Mouse (Mus musculus): ENCODE data around the gene Fkbp2.
"Not testable (repeated sequence)": the region's sequence is repeated elsewhere in the genome, so short reads cannot be mapped to it uniquely, and the experiment has no call there.

The Fkbp2 gene

DNA sequence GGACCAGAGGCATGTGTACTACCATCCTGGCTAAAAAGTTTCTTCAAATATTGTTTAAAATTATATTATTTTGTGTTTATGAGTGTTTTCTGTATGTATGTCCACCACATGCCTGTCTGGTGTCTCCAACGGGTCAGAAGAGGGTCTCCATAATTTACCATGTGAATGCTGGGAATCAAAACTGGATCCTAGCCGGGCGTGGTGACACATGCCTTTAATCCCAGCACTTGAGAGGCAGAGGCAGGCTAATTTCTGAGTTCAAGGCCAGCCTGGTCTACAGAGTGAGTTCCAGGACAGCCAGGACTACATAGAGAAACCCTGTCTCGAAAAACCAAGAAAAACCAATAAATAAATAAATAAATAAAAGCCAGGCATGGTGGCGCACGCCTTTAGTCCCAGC lies 10.9 kb upstream of the Fkbp2 start:
- not testable (repeated sequence) for DNase-seq (ENCODE audit: low read depth, low spot score)

DNA sequence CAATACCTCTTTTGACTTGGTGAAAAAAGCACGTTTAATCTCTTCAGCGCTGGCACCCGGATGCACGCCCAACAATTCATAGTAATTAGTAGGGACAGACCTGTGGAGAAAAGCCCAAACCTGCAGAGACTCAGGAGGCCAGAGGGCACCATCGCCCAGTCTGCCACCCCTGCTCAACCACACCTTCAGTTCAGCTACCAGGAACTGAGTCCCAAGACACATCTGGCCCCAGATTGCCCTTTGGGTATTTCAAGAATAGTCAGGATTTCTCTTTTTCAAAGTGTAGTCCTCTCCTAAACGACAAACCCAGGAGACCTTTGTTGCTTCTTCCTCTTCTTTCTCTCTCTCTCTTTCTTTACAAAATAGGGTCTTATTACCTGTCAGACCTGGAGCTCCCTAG lies 10.4 kb upstream of the Fkbp2 start:
- no peak for DNase-seq (ENCODE audit: low read depth, low spot score)

DNA sequence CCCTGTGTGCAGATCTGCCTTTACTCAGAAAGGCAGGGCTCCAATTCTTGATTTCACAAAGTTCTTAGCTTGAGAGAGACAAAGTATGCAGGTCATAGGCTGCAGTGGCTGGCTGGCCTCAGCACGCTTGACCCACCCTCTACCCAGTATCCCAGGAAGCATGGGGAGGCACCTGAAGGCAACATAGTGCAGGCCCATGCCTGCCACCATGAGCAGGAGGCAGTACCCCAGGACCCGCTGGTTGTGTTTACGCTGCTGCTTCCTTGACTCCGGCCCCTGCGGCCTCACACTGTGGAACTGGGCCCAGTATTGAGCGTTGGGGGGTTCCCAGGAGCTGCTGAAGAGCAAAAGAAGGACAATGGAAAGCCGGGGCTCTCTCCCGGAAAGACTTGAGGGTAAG lies 8.9 kb upstream of the Fkbp2 start:
- no peak for DNase-seq (ENCODE audit: low read depth, low spot score)

DNA sequence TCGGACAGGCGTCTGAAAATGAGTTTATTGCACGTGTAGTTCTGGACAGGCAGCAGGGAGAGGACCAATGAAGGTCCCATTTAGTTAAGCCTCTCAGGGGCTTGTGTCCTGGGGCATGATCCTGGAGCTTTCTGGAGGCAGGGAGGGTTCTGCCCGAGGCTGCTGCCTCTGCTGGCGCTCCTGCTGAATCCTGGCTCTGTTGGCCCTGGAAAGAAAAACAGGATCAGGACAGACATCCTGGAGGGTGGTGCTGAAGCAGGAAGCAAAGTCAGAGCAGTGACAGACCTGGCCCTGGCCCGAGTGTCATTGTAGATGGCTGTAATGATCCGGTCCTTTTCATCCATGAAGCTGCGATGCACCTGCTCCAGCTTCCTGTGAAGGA lies 7.6 kb upstream of the Fkbp2 start:
- no peak for DNase-seq (ENCODE audit: low read depth, low spot score)

- DNase-seq (ENCODE audit: low read depth, low spot score) = no peak
Measured at GRCm38 (mm10) chr19:6987061-6987903, 7.0 kb upstream of the Fkbp2 start, which contains the start of gene Vegfb. Gene Vegfb, minus strand, starts transcription at chr19:6987651.

DNA sequence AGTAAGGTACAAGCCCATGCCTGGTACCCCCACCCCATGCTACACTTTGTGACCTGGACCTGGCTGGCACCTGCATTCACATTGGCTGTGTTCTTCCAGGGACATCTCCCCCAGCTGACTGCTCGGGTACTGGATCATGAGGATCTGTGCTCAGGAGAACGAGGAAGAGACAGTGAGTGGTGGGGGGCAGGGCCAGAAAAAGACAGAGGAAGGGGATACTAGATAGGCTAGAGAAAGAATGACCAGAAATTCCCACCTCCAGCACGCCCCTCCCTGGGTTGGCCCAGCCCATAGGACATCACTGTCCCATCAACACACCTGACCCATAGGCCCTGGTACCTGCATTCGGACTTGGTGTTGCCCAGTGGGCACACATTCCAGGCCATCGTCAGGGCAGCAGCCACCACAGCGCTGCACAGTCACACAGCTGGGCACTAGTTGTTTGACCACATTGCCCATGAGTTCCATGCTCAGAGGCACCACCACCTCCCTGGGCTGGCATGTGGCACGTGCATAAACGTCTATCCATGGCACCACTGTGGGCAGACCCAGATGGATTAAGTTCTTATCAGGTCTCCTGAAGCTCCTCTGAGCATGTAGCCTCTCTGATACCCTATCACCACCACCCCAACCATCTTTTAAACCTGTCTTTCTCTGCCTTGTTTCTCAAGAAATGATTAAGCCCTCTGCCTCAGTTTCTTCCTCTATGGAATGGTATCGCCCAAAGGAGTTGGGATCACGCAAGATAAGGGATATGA lies 5.8 kb upstream of the Fkbp2 start:
- DNase-seq (ENCODE audit: low read depth, low spot score) = no peak

- DNase-seq (ENCODE audit: low read depth, low spot score) = no peak
Measured at GRCm38 (mm10) chr19:6985300-6985699, 5.0 kb upstream of the Fkbp2 start.

DNA sequence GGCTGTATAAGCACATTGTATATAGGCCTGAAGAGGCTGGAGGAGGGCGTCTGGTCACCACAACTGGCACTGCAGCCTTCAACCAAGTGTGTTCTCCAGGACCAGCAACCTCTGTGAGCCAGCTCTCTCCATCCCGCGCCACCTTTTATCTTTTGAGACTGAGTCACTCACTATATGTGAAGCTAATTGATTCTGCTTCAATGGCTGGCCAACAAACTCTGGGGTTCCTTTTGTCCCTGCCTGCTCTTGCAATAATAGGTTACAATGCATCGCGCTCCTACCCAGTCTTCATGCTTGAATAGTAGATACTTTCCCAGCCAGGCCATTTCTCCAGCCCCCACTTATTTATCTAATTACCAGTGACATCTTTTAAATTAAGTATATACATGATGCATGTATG lies 3.3 kb upstream of the Fkbp2 start:
- no peak for DNase-seq (ENCODE audit: low read depth, low spot score)

- no peak for DNase-seq (ENCODE audit: low read depth, low spot score)
Measured at GRCm38 (mm10) chr19:6981465-6981864, 1.2 kb upstream of the Fkbp2 start.

DNA sequence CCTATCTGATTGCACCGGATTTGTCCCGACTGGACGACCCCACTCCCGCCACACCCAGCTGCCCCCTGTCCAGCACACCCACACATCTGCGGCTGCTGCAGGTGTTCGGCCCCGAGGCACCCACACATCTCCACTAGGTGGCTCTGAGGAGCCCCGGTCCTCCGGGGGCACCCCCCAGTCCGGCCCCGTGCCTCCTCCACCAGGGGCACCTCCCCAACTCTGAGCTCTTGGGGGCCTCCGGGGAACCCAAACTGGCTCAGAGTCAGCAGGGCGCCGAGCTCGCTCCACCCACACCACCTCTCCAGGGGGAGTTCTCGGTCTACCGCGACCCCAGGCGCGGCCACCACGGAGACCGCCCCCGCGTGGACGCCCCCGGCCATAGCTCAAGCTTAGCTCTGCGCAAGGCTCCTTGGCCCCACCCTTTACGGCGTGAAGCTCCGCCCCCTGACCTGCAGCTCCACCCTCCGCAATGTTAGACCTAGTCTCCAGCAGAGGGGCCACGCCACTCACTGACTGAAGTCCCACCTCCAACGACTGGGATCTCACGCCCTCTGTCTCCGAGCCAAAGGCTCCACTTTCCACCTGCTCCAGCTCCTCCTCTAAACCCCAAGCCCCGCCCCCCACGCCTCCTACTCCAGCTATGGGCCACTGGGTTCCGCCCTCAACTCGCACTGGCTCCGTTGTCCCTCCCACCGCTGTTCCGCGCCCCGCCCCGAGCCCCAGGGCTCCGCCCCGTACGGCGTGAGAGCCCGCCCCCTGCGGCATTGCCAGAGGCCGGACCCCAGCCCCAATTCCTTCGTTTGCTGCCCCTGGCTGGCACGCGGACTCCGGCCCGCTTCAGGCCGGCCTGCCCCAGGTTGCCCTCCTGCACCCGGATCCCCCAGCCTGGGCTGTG lies 568 bp downstream of the Fkbp2 start:
- DNase-seq (ENCODE audit: low read depth, low spot score) = peak; percentile 97

- no peak for DNase-seq (ENCODE audit: low read depth, low spot score)
Measured at GRCm38 (mm10) chr19:6979001-6979479, 1.3 kb downstream of the Fkbp2 start.

DNA sequence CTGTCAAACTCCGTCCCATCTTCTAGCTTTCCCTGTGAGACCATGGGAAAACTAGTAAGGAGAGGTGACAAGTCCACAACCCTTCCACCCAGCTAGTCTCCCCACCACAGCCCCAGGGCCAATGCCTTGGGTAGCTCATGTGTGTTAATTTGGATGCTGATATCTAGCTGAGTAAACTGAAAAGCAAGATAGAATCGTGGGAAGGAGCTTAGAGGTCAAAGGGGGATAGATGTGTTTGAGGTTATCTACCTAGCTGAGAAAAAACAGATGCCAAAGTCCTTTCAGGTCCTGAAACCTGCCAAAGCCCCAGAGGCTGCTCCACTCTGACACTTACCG lies 1.7 kb downstream of the Fkbp2 start:
- DNase-seq (ENCODE audit: low read depth, low spot score) = no peak

DNA sequence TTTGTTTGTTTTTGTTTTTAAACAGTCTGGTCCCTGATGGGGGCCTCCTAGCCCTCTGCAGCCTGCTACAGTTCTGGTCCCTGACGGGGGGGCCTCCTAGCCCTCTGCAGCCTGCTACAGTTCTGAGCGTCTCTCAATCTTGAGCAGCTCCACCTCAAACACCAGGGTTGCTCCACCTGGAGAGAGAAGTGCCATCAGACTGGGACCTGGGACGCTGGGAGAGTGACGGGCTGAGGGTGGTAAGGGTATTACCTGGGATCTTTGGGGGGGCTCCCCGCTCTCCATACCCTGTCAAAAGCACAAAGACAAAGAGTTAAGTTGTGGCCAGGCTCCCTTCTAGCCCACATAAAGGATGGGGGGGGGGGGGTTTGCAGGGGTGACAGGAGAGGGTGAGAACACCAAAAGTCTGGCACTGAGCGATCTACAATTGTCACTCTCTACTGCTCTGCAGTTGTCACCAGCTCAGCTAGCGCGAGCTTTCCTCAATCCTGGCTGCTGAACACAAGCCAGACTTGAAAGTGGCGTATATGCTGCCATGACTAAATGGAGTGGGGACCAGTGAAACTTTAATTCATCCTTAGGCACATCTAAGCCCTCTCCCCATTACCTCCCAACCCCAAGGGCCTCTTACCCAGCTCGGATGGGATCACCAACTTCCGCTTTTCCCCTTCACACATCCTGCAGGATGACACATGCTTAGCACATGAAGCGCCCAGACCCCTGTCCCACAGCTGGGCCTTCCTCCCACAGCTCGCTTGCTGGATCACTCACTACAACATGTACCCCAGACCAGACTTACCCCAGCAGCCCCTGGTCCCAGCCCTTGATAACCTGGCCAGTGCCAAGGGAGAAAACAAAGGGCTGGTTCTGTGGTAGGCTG lies 2.3 kb downstream of the Fkbp2 start:
- DNase-seq (ENCODE audit: low read depth, low spot score) = no peak

GRCm38 (mm10) chr19:6975537-6976521 lies 4.5 kb downstream of the Fkbp2 start, which contains the start of gene Plcb3:
Gene Plcb3, minus strand, starts transcription at chr19:6976470.
- no peak for DNase-seq (ENCODE audit: low read depth, low spot score)

DNA sequence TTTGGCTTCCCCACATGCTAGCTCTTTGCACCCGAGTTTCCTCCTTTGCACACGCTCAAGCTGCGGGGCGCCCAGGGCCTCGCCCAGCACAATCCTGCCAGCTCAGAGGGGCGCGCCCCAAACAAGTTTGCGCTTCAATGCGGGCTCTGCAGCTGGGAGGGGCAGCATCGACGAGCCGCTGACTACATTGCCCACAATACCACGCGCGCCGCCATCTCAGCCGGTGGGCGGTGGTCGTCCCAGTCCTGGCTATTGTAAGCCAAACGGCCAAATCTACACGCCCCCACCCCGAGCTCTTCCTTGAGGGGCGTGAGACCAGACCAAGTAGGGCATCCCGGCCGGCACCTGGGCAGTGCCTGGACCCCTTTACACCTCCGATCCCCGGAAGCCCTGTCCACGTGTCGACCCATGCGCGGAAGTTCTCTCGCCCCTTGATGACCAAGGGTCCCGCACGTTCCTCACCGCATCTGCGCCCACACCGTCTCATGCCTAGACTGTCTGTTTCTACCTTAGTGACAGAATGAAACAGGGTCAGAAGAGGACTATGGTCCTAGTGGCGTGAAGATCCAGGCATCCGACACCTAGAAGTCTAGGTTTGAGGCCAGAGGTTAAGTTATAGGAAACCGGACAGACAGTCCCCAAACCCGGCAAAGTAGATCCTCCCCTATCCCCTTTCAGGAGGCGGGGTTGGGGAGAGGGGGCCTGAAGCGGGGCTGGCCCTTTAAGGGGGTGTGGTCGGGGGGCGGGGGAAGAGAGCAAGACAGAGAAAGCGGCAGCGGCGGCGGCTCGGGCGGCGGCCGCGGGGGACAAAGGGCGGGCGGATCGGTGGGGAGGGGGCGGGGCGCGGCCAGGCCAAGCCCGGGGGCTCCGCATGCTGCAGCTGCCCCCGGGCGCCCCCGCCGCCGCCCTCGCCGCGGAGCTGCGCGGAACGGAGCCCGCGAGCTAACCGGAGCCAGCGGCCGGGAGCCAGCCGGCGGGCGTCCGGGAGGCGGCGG lies 5.8 kb downstream of the Fkbp2 start, which contains the start of gene Ppp1r14b:
Ppp1r14b (plus strand) TSS at position 758 of the 995 bp plus-strand sequence.
- no peak for DNase-seq (ENCODE audit: low read depth, low spot score)

- no peak for DNase-seq (ENCODE audit: low read depth, low spot score)
Measured at GRCm38 (mm10) chr19:6973581-6974190, 6.6 kb downstream of the Fkbp2 start.

GRCm38 (mm10) chr19:6972247-6972917 lies 7.9 kb downstream of the Fkbp2 start:
- no peak for DNase-seq (ENCODE audit: low read depth, low spot score)
